Mouse (Mus musculus) liver, embryonic 14.5 days (tissue): ENCODE data around the gene Nmd3. TPM values are rescaled to one million over a fixed set of nuclear protein-coding genes. Genes with fewer than 3 reads are reported as not detected.

ENCODE experiments used
- ATAC-seq: fragments of 200-750 bp; cut with Nextera tagmentation; 2 replicates; pipeline ENCODE4 v1.8.0; 2017; ENCODE audit warnings: moderate number of reproducible peaks, mild to moderate bottlenecking, moderate library complexity; ENCODE audit not compliant: insufficient read depth
- DNase-seq, 3 experiments: peaks; one replicate each; pipeline ENCODE4 v3.0.0-alpha.2; 2012 to 2013; ENCODE audit warnings: low read depth in 3 of 3, low spot score in 3 of 3
- H3K27ac ChIP-seq: fragments of 300-500 bp; sonication (generic); 2 replicates; pipeline ENCODE4 v1.5.1; 2014; ENCODE audit warnings: moderate library complexity, mild to moderate bottlenecking, control low read depth, inconsistent platforms
- H3K27me3 ChIP-seq: fragments of 300-500 bp; sonication (generic); 2 replicates; pipeline ENCODE4 v1.6.1; 2014; ENCODE audit warnings: mild to moderate bottlenecking, low read length, moderate library complexity; ENCODE audit not compliant: control insufficient read depth, insufficient read depth
- H3K36me3 ChIP-seq: fragments of 300-500 bp; sonication (generic); replicated peaks from 2 replicates; pipeline ENCODE4 v1.6.1; 2014; ENCODE audit warnings: low read depth; ENCODE audit not compliant: control insufficient read depth, insufficient read depth
- H3K4me1 ChIP-seq, 2 experiments: fragments of 200-500 bp in 1 of 2; fragments of 300-500 bp in 1 of 2; sonication (generic) in 1 of 2; replicated peaks; 2 replicates each; pipeline ENCODE4 v1.6.1; 2012 to 2014; ENCODE audit warnings: antibody characterized with exemption in 1 of 2, inconsistent platforms in 1 of 2, low read length in 1 of 2; ENCODE audit not compliant: control insufficient read depth in 2 of 2, insufficient read depth in 2 of 2
- H3K4me2 ChIP-seq: fragments of 300-500 bp; sonication (generic); 2 replicates; pipeline ENCODE4 v1.6.1; 2014; ENCODE audit warnings: low read depth, mild to moderate bottlenecking, control low read depth, moderate library complexity
- H3K4me3 ChIP-seq, 2 experiments: fragments of 200-500 bp in 1 of 2; fragments of 300-500 bp in 1 of 2; sonication (generic) in 1 of 2; 2 replicates each; pipeline ENCODE4 v1.5.1; 2012 to 2014; ENCODE audit warnings: low read depth in 2 of 2, low read length in 2 of 2, mild to moderate bottlenecking in 2 of 2, control low read depth in 1 of 2, inconsistent platforms in 1 of 2, moderate library complexity in 1 of 2; ENCODE audit not compliant: insufficient read depth in 1 of 2
- H3K9ac ChIP-seq: fragments of 300-500 bp; sonication (generic); replicated peaks from 2 replicates; pipeline ENCODE4 v1.6.1; 2014; ENCODE audit warnings: mild to moderate bottlenecking, control low read depth, moderate library complexity
- H3K9me3 ChIP-seq: fragments of 300-500 bp; sonication (generic); 2 replicates; pipeline ENCODE4 v1.6.1; 2016; ENCODE audit warnings: low read length, mixed read lengths; ENCODE audit not compliant: control insufficient read depth
- CTCF ChIP-seq: IDR thresholded peaks from 2 replicates; pipeline ENCODE4 v1.5.1; 2016; ENCODE audit warnings: antibody characterized with exemption, low read depth, control low read depth
- EP300 ChIP-seq: IDR thresholded peaks from 2 replicates; pipeline ENCODE4 v1.6.1; 2016; ENCODE audit warnings: antibody characterized with exemption, low read depth
- WGBS: fragments of 180-500 bp; shearing (Covaris S2); extraction: QIAGEN DNeasy Blood & Tissue Kit; methylation state at CpG from one replicate; pipeline ENCODE4 v1.1.7; 2014; ENCODE audit not compliant: insufficient replicate concordance; 5-methylcytosine and 5-hydroxymethylcytosine counted together
- polyA plus RNA-seq, 2 experiments: library from polyadenylated mRNA; depleted of rRNA in 1 of 2; stranded (reverse) in 1 of 2; unstranded in 1 of 2; fragments of >200 nt; fragmentation: Nextera tagmentation in 1 of 2; extraction: Ambion mirVana in 1 of 2; gene quantifications; 2 replicates each; pipeline versions ENCODE4 v1.2.1 to v1.2.3; 2012 to 2014

Gene Nmd3
- polyA plus RNA-seq, 2 experiments, result 23.5 to 81.7 TPM

GRCm38 (mm10) chr3:69799096-69799495 is 77.3 kb downstream of the Nmd3 start:
- WGBS, result 37% methylated on average over 1 of the region's 1 CpGs
- H3K9me3 ChIP-seq, result no peaks in the 10 kb centered on the region
- ATAC-seq, result no peak
- H3K27ac ChIP-seq, result no peak overlapping the region
- H3K9ac ChIP-seq, result no peak overlapping the region
- H3K4me2 ChIP-seq, result no peak overlapping the region
- DNase-seq, result no peak
- H3K4me1 ChIP-seq, result no peaks in the 10 kb centered on the region
- no peaks in the 10 kb centered on the region for H3K36me3 ChIP-seq
- TF ChIP-seq CTCF (no peak), EP300 (no peak)
- no peak overlapping the region for H3K4me3 ChIP-seq
- no peaks in the 10 kb centered on the region for H3K27me3 ChIP-seq

- Histone ChIP-seq H3K27me3 (no peaks in the 10 kb centered on the region), H3K4me2 (no peak overlapping the region), H3K4me3 (no peak overlapping the region), H3K4me1 (no peaks in the 10 kb centered on the region), H3K9me3 (no peaks in the 10 kb centered on the region), H3K9ac (no peak overlapping the region), H3K27ac (no peak overlapping the region), H3K36me3 (no peaks in the 10 kb centered on the region)
- TF ChIP-seq EP300 (no peak), CTCF (no peak)
- 59% methylated on average over 7 of the region's 7 CpGs for WGBS
- DNase-seq, result no peak
- no peak for ATAC-seq
Measured at GRCm38 (mm10) chr3:69800829-69801384, 79.1 kb downstream of the Nmd3 start.

- no peak for ATAC-seq
- 62% methylated on average over 1 of the region's 1 CpGs for WGBS
Measured at GRCm38 (mm10) chr3:69803137-69803536, 81.4 kb downstream of the Nmd3 start.

More at GRCm38 (mm10) chr3:69803137-69803536, 81.4 kb downstream of the Nmd3 start:
- no peaks in the 10 kb centered on the region for H3K4me1 ChIP-seq
- no peak for DNase-seq
- no peaks in the 10 kb centered on the region for H3K27me3 ChIP-seq
- H3K4me2 ChIP-seq, result no peak overlapping the region
- no peaks in the 10 kb centered on the region for H3K36me3 ChIP-seq
- no peak overlapping the region for H3K9ac ChIP-seq
- no peak overlapping the region for H3K27ac ChIP-seq
- no peak for TF ChIP-seq CTCF
- no peak for TF ChIP-seq EP300
- H3K4me3 ChIP-seq, result no peak overlapping the region
- no peaks in the 10 kb centered on the region for H3K9me3 ChIP-seq

Other genes with a start within 250 kb of the Nmd3 start
- 0.97 and 1.3 TPM in 2 replicates for gene B3galnt1, start 123.0 kb upstream of the Nmd3 start, polyA plus RNA-seq (2012; rRNA removed)
- 2.9 and 3.5 TPM in 2 replicates for gene B3galnt1, start 123.0 kb upstream of the Nmd3 start, polyA plus RNA-seq (2014; fragmentation: Nextera tagmentation; extraction: Ambion mirVana)
- 0.16 and 0.31 TPM in 2 replicates for gene Sptssb, start 138.0 kb downstream of the Nmd3 start, polyA plus RNA-seq (2012; rRNA removed)
- 0.35 and 0.51 TPM in 2 replicates for gene Sptssb, start 138.0 kb downstream of the Nmd3 start, polyA plus RNA-seq (2014; fragmentation: Nextera tagmentation; extraction: Ambion mirVana)